Mouse (Mus musculus): ENCODE data around the gene Prss36.
A peak's percentile ranks its signal among the peaks of the same experiment; 100 is the strongest.

Gene Prss36

DNA sequence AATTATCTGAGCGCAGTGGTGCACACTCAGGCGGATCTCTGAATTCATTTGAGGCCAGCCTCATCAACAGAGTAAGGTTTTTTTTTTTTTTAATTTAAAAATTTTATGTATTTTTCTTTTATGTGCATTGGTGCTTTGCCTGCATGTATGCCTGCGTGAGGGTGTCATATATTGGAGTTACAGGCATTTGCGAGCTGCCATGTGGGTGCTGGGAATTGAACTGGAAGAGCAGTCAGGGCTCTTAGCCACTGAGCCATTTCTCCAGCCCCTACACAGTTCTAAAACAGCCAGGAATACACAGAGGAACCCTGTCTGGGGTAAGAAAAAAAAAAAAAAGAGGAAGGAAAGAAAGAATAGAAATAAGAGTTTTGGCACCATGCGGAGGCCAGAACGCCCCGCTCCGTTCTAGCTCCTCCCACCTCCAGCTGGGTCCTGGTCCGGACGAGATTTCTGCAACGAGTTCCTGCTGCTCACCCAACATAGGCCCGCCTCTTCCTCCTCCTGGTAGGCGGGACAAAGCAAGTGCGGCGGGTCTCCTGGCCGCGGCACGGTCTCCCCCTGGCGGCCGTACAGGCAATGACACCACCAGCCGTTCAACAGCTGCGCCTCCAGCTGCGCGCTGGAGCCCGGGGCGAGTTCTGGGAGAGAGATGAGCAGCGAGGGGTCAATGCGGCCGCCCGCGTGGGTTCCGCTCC lies 11.3 kb downstream of the Prss36 start:
- peak; percentile 98 for DNase-seq (ENCODE audit: low read depth, low spot score)

DNA sequence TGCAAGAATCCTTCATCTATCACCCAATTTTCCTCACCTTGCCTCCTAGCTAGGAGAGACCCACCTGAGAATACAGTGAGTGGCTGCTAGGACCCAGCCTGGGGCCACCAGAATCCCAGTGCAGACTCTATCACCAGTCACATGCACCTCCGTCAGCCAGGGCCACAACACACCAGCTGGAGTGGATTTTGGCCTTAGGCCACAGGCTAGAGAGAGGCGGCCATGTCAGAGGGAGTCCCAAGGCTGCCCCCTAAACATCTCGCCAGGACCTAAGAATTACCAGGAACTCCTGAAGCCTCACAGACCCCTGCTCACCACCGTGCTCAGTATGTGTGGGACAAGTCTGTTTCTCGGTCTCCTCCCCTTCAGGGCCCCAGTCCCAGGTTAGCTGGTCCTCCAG lies 12.4 kb downstream of the Prss36 start:
- DNase-seq (ENCODE audit: low read depth, low spot score), result no peak

DNA sequence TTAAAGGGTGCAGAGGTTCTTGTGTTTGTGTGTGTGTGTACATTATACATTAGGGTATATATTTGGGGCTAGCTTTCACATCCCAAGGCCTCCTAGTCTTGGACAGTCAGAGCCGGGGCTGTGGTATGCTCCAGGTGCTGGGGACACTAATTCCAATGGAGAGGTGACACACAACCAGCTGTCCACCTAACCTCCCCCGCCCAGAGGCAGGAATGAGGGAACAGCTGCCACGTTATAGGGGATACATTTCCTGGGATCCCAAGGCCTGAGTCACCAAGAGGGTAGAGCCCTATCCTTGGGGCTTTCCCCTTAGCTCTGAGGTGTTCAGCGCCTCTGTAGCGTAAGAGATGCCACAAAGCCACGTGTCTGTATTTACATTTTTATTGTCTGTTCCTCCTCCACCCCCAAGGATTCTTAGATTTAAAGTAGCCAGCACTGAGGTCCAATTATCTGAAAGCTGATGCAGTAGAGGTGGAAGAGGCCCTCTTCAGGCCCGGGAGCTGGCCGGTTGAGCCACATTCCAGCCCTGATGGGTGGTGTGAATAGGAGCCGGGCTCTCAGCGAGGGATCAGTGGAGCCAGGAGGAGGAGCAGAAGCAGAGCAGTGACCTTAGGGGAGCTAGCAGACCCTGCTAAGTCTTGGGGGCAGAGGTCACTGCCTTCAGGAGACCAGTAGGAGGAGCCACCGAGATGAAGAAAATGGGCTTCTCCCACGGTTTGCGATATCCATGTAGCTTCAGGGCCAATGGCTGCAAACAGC lies 14.1 kb downstream of the Prss36 start:
- no peak for DNase-seq (ENCODE audit: low read depth, low spot score)

DNA sequence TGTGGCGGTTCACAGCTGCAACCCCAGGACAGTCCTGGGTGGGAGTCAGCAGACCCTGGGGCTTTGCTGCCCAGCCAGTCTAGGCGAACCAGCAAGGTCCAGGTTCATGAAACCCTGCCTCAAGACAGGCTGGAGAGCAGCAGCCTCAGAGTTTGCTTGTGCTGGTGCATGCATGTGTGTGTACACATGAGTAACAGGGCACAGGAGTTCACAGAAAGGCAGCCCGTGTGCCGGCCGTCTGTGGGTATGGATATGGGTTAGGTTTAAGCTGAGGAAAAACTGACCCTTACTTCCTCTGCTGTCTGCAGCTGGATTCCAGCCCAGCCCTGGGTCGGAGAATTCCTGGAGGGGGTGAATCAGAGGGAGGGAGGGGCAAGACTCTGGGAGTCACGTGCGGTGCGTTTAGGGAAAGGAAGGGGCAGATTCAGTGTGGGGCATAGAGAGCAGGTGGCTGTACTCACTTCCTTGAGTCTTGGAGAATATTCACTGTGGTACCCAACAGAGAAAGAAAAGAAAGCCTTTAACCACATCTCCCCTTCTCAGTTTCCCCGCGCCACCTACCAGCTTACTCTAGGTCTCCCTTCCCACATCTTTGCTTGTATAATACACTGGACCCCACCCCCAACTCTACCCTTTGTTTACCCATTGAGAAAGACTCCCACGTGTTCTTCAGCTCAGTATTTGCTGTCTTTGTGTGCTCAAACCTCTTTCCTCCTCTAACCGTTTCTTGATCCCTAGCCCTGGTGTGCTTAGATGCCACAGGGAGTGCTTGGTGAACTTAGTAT lies 15.0 kb downstream of the Prss36 start:
- DNase-seq (ENCODE audit: low read depth, low spot score), result no peak

DNA sequence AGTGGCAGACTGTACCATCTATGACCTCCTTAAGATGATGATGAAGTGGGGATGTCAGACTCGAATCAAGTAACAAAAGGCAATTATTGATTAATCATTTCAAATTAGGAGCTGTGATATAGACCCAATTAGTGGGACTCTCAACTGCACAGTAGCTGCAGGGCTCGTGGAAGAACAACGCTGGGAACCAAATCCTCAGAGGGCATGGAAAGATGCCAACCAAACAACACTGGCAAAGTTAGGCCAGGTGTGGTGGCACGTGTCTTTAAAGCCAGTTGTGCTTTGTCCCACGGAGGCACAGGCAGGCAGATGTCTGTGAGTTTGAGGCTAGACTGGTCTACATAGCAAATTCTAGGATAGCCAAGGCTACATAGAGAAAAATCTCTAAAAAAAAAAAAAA lies 15.9 kb downstream of the Prss36 start:
- DNase-seq (ENCODE audit: low read depth, low spot score), result no peak

DNA sequence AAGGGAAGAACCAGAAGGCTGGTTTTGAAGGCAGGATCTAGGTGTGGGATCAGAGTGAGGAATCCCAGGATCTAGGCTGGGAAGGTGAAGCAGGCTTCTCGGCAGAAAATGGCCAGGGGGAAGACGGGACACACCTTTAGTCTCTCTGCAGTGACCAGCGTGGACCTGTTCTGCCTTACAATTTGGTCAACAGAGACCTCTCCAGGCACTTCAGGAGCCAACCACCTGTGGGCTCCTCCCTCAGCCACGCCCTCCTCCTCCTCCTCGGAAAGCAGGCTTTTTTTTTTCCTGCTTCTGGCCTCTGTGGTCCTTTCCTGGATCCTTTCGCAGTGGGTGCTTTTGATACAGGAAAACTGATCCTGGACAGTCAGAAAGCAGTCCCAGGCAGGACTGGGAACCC lies 16.6 kb downstream of the Prss36 start, which contains the start of gene Prss8:
TSS of gene Prss8 (minus strand) at position 182 of the 400 bp plus-strand sequence.
- no peak for DNase-seq (ENCODE audit: low read depth, low spot score)

DNA sequence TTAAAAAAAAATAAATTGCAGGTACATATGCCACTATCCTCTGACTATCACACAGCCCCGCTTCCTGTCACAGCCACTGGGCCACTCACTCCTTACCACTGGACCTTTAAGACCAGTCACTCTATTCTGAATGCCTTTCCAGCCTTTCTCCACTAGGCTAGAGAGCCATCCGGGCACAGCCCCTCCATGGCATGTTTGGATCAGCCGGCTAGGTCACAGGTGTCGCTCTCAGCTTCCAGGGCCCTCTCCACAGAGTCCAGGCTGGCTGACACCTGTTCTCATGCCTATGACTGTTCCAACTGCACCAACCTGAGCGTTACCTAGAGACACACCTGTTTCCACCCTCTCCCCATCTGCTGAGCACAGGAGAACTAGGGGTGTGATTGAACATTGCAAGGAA lies 17.9 kb downstream of the Prss36 start:
- no peak for DNase-seq (ENCODE audit: low read depth, low spot score)

DNA sequence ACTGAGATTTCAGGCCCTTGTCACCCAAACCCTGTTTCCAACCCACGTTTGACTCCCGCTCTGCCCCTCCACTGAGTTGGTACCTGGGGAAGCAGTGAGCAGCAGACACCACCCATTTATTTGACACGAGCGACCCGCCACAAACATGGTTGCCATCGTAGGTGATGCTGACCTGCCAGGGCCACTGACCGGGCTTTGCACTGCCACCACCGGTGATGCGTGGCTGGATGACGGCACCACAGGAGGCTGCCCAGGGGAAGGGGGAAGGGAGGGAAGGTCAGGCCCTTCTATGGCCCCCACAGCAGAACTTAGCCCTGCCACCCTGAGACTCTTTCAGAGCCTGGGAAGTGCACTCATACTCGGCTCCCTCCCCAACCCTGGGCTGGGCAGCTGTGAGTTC lies 18.8 kb downstream of the Prss36 start:
- DNase-seq (ENCODE audit: low read depth, low spot score), result no peak

DNA sequence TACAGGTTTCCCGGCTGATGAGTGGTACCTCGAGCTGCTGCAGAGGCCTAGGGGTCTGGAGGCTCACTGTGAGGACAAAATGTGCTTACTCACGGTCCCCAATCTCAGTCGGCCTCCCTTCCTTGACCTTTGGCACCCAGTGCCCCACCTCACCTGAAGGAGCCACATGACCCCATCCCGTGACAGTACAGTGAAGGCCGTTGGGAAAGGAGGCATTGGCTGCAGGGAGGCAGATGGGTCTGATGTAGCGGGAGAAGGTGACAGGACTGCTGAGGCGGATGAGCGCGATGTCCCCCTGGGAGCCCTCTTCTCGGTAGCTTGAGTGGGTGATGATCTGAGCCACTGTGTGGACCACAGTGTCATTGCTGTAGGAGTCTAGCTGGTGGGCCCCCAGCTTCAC lies 19.7 kb downstream of the Prss36 start:
- DNase-seq (ENCODE audit: low read depth, low spot score), result no peak

DNA sequence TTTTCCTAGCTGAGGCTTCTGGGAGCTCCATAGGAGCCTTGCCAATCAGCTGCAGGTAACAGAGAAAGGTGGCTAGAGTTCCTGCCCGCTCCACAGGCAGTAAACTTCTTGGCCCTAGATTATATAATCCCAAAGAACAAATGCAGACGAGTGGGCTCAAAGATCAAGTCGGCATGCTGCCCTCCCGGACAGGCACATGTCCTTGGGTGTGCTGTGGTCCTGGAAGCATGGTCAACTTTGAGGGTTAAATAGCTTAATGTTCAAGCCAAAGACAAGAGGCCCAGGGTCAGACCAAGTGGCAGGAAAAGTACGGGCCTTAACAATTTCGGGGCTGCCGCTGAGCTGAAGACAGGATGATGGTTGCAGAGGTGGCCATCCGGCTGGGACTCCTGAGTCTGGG lies 20.5 kb downstream of the Prss36 start:
- DNase-seq (ENCODE audit: low read depth, low spot score), result no peak

DNA sequence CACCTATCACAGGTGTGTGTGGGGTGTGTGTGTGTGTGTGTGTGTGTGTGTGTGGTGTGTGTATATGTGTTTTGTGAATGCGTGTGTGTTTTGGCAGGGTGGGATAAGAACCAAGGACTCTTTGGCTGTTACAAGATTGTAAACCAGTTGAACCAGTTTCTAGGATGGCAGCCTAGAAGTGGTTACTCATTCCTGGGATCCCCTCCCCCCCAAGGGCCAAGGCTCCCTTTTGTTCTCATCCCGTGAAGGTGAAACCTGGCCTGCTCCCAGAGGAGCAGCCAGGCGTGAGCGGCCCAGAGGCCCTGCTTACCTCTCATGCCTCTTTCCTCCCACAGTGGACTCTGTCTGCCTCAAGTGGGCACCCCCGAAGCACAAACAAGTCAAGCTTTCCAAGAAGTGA lies 21.3 kb downstream of the Prss36 start:
- DNase-seq (ENCODE audit: low read depth, low spot score), result no peak

DNA sequence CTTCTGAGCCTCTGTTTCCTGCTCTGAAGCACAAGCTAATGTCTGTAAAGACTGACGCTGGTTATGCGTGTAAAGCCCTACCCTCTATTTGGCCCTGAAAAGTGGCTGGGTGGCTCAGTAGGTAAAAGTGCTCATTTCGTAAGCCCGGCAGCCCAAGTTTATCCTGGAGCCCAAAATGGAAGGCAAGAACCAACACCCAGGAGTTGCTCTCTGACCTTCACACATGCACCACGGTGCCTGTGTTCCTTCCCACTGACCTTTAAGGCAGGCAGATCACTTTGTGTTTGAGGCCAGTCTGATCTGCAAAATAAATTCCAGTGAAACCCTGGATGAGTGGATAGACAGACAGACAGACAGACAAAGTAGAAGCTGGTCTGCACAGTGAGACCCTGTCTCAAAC lies 22.8 kb downstream of the Prss36 start:
- DNase-seq (ENCODE audit: low read depth, low spot score), result no peak

DNA sequence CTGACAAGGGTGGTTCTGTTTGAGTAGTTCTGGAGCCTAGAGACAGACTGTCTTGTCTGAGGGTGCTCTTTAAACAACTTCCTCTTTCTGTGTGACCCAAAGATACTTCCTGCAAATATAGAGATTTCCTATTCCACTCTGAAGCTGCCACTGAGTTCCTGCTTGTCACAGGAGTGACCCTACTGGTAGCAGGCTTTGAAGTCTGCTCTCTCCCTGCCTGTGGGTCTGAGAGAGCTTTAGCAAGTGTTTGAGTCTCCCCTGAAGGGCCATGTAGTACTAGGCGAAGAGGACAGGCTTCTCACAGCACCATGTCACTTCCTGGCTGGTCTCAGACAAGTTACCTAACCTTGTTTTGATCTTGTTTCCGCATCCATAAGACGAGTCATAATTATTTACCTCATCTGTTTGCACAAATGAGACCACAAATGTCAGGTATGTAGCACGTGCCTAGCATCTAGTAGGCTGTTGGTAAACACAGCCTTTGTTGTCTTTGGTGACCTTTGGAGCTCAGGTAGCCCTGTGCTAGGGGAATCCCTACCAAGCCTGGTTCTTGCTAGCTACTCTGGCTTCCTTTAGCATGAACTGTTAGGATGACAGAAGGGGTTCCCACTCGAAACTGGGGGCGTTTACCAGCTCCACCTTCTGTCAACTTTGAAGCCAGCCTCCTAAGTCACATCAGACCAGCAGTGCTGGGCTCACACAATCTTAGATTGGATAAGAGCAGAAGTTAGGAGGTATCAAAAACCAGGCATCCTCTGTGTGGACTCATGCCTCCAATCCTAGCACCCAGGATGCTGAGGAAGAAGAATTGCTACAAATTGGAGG lies 23.9 kb downstream of the Prss36 start:
- DNase-seq (ENCODE audit: low read depth, low spot score), result peak; percentile 61

DNA sequence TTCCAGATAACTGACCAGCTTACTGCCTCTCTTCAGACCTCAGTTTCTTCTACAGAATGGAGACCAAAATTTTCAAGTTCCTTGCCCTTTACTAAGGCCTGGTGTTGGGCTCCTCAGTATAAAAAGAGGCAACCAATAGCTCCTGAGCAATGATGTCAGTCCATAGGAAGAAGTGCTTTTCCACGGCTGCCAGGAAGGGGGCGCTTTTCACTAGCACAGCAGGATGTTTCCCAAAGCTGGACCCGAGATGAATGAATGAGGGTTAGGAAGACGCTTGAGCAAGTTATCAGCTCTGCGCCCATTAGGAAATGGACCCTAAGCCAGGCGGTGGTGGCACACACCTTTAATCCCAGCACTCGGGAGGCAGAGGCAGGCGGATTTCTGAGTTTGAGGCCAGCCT lies 25.0 kb downstream of the Prss36 start:
- peak; percentile 45 for DNase-seq (ENCODE audit: low read depth, low spot score)

DNA sequence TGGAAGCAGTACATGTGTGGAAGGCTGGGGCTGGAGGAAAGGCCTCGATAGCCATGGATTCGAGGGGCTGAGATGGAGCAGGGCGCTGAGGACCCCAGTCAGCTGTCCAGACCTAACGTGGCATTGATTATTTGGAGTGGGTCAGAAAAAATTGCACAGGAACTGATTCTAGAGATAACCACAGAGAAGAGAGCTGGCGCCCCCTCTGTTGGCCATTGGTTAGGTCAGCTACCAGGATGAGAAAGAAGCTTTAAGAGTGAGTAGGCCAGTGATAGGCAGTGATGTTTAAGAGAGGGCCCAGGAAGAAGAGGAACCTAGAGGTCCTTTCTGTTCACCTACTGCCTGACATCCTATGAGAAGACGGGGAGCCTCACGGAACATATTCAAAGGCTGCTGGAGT lies 27.2 kb downstream of the Prss36 start:
- DNase-seq (ENCODE audit: low read depth, low spot score), result no peak

DNA sequence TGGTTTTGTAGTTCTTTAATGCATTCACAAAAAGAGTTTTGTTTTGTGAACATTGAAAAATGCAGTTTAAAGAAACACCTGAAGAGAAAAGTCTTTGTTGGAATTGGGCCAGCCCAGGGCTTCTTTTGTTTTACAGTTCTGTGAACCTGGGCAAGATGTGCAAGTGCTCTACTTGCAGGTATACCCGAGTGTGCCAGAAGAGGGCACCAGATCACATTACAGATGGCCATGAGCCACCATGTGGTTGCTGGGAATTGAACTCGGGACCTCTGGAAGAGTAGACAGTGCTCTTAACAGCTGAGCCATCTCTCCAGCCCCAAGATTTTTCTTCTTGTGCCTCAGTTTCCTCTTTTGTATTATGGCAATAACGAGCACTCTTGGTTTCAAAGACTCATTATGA lies 28.3 kb downstream of the Prss36 start:
- peak; percentile 63 for DNase-seq (ENCODE audit: low read depth, low spot score)

DNA sequence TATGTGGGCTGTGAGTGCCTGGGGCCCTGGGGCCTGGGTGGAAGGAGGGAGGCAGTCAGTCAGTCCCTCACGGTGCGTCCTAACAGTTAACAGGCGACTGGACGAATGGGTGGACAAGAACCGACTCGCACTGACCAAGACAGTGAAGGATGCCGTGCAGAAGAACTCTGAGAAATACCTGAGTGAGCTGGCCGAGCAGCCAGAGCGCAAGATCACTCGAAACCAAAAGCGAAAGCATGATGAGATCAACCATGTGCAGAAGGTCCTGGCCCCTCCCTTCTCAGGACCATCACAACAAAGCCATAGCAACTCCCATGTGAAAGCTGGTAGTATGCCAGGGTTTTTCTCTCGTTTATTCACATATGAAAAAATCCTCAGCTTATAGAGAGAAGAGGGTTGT lies 31.2 kb downstream of the Prss36 start:
- DNase-seq (ENCODE audit: low read depth, low spot score), result no peak

DNA sequence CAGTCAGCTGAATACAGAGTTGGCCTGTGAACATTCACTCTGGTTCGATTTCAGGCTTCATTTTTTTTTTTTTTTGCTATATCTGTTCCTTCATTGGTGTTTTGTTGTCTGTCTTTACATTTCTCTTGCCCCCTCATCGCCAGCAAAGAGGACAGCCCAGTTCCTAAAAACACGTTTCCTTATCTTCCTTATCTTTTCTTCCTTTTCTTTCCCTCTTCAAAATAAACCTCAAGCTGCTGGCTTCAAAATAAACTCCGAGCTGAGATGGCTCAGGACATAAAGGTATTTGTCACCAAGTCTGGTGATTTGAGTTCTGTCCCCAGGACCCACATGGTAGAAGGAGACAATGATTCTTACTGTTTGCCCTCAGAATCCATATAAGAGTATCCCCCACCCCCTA lies 33.6 kb downstream of the Prss36 start:
- no peak for DNase-seq (ENCODE audit: low read depth, low spot score)

DNA sequence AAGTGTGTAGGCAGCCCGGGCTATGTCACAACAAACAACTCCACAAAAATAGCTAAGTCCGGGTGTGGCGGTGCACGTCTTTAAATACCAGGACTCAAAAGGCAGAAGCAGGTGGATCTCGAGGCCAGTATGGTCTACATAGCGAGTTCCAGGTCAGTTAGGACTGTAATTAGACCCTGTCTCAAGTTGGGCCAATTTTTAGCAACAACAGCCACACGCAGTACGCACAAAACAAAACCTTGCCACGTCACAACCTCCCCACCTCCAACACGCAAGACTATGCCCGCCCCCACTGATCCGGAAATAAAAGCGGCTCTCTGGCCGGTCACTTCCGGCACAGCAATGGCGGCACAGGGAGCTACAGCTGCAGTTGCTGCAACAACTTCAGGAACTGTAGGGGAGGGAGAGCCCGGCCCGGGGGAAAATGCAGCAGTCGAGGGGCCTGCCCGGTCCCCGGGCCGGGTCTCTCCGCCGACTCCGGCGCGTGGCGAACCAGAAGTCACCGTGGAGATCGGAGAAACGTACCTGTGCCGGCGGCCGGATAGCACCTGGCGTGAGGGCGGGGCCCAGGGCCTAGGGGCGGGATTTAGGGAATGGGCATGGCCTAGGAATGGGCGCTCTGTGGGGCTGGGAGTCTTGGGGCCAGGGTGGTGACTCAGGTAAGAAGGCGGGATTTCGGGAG lies 34.2 kb downstream of the Prss36 start, which contains the start of gene Kat8:
TSS of gene Kat8 (plus strand) at position 327 of the 682 bp plus-strand sequence.
- peak; percentile 98 for DNase-seq (ENCODE audit: low read depth, low spot score)

DNA sequence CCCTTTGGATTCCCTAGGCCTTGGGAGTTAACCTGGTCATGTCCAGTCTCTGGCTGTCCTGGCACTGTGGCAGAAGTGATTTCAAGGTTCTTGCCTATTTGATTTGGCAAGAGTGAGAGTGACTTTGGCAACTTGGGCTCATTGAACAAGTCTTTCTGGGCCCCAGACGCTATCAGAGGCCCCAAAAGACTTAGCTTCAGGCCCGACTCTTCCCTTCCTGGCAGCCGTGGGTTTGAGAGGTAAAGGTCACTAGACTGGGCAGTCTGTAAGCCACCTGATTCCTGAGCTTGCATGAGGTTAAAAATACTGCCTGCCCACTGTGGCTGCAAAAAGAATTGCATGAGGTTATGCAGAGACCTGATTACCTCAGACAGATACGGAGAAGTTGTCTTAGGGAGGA lies 37.9 kb downstream of the Prss36 start:
- DNase-seq (ENCODE audit: low read depth, low spot score), result no peak

DNA sequence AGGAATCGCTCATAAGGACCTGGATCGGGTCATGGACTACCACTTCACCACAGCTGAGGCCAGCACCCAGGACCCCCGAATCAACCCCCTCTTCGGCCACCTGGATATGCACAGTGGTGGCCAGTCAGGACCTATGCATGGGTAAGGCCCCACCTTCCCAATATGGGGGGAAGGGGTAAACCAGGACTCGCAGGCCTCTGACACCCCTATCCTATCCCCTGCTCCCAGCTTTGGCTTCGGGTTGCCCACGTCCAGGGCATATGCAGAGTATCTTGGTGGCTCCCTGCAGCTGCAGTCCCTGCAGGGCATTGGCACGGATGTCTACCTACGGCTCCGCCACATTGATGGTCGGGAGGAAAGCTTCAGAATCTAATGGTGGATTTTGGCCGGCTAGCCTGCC lies 38.6 kb downstream of the Prss36 start:
- DNase-seq (ENCODE audit: low read depth, low spot score), result no peak
